15 mouse cellular contexts compared by ENCODE assay signal in the genomic region with DNA sequence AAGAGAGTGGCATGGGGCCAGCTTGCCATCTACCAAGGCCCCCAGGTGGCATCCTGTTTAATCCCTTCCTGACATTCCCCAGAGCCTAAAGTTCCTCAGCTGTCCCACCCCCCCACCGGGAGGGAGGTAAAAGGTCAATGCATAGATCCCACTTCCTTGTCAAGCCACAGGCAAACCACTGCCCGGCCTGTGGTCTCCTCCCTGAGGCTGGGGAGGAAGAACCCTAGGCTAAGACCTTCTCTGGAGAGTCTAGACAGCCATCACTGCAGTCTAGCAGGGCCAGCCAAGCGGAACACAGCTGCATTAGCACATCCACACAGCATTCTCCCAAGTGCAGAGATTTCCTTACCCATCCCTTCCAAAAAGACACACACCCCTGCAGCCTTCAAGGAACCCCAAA.
"Had no signal": no experiment of that assay in that cellular context is flagged by ENCODE, and none has a peak within 500 bp of the region (broad histone marks: within the 10 kb centered on the region; RNA-seq: fewer than 3 reads in every experiment).

No protein-coding gene starts in this region.

- ATAC-seq: liver, postnatal 0 days; midbrain, embryonic 16.5 days had no signal

- H3K9ac ChIP-seq: kidney, embryonic 15.5 days; limb, embryonic 15.5 days; liver, embryonic 13.5 days; liver, postnatal 0 days; lung, embryonic 15.5 days had no signal

- DNase-seq: kidney, adult 2 months; kidney, postnatal 14 days; liver, embryonic 13.5 days; liver, postnatal 0 days; lung, postnatal 36 days; right cerebral cortex, postnatal 4 days; spleen, adult 18-20 months; thymus, adult 18-20 months; thymus, postnatal 14 days had no signal

- H3K4me2 ChIP-seq: kidney, embryonic 15.5 days; limb, embryonic 15.5 days; liver, embryonic 13.5 days; lung, embryonic 15.5 days; midbrain, embryonic 11.5 days had no signal

- H3K36me3 ChIP-seq: kidney, embryonic 15.5 days; limb, embryonic 15.5 days; liver, embryonic 13.5 days; lung, embryonic 15.5 days had no signal

- H3K9me3 ChIP-seq: kidney, embryonic 15.5 days; limb, embryonic 15.5 days; liver, embryonic 13.5 days; lung, embryonic 15.5 days had no signal

- H3K4me3 ChIP-seq: kidney, embryonic 15.5 days; left cerebral cortex, adult 2 months; limb, embryonic 15.5 days; liver, embryonic 13.5 days; lung, embryonic 15.5 days had no signal

- H3K27ac ChIP-seq: kidney, embryonic 15.5 days; left cerebral cortex, adult 2 months; limb, embryonic 15.5 days; liver, embryonic 13.5 days; lung, embryonic 15.5 days had no signal
